Mouse (Mus musculus) intestine, postnatal 0 days (tissue): ENCODE measurements at regions not wholly inside any gene's neighbourhood (a gene's known extent, or its start where the extent isn't known, plus 50 kb on each side); places are given as distances from the start of the nearest gene placed in this dataset.

Experiments
- ATAC-seq: fragments of 200-750 bp; cut with Nextera tagmentation; 2 replicates; pipeline ENCODE4 v1.8.0; 2017; ENCODE audit warnings: mild to moderate bottlenecking, moderate TSS enrichment, moderate library complexity
- H3K27ac ChIP-seq: fragments of 300-500 bp; sonication (generic); 2 replicates; pipeline ENCODE4 v1.5.1; 2014; ENCODE audit warnings: mild to moderate bottlenecking, low read depth, low read length, moderate library complexity
- H3K27me3 ChIP-seq: fragments of 300-500 bp; sonication (generic); replicated peaks from 2 replicates; pipeline ENCODE4 v1.6.1; 2014; ENCODE audit warnings: low read length, mixed read lengths; ENCODE audit not compliant: control insufficient read depth, insufficient read depth
- H3K36me3 ChIP-seq: fragments of 300-500 bp; sonication (generic); 2 replicates; pipeline ENCODE4 v1.6.1; 2014; ENCODE audit warnings: mild to moderate bottlenecking, moderate library complexity; ENCODE audit not compliant: control insufficient read depth, insufficient read depth
- H3K4me1 ChIP-seq: fragments of 300-500 bp; sonication (generic); replicated peaks from 2 replicates; pipeline ENCODE4 v1.6.1; 2014; ENCODE audit warnings: antibody characterized with exemption, low read length, mixed read lengths; ENCODE audit not compliant: control insufficient read depth, insufficient read depth
- H3K4me2 ChIP-seq: fragments of 300-500 bp; sonication (generic); replicated peaks from 2 replicates; pipeline ENCODE4 v1.6.1; 2014; ENCODE audit warnings: low read depth, mild to moderate bottlenecking, moderate library complexity
- H3K4me3 ChIP-seq: fragments of 300-500 bp; sonication (generic); 2 replicates; pipeline ENCODE4 v1.5.1; 2014; ENCODE audit warnings: low read depth, low read length
- H3K9ac ChIP-seq: fragments of 300-500 bp; sonication (generic); 2 replicates; pipeline ENCODE4 v1.6.1; 2014; ENCODE audit warnings: mild to moderate bottlenecking, low read depth, low read length
- H3K9me3 ChIP-seq: fragments of 300-500 bp; sonication (generic); 2 replicates; pipeline ENCODE4 v1.6.1; 2016; ENCODE audit warnings: mixed run types; ENCODE audit not compliant: control insufficient read depth
- CTCF ChIP-seq: sonication (generic); IDR thresholded peaks from 2 replicates; pipeline ENCODE4 v1.5.1; 2016; ENCODE audit warnings: low read depth, mild to moderate bottlenecking, control low read depth, antibody characterized with exemption, moderate library complexity
- WGBS: fragments of 180-500 bp; shearing (Covaris S2); extraction: QIAGEN DNeasy Blood & Tissue Kit; methylation state at CpG from one replicate; pipeline ENCODE4 v1.1.7; 2014; 5-methylcytosine and 5-hydroxymethylcytosine counted together

DNA sequence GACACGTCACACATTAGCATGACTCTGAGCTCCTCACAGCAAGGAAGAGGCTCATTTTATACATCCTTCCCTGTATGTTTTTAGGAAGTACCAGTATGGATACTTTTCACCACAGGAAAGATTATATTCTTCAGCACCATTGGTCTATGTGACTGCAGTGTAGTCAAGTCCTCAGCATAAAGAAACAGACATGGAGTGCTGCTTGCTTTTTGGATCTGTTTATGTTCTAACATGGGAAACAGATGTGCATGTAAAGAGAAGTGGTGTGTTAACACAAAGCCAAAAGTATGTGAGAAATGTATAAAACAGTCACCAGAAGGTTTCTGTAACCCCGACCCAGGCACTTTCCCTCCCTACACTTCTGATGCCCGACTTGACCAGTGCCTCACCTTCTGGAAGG lies 553.3 kb upstream of the Id2 start:
- WGBS = 57% methylated on average over 3 of the region's 3 CpGs
- Histone ChIP-seq H3K27me3 (no peaks in the 10 kb centered on the region), H3K36me3 (no peaks in the 10 kb centered on the region), H3K4me1 (no peaks in the 10 kb centered on the region), H3K9ac (no peak overlapping the region), H3K4me2 (no peak overlapping the region), H3K27ac (no peak overlapping the region), H3K4me3 (no peak overlapping the region), H3K9me3 (no peaks in the 10 kb centered on the region)
- ATAC-seq = no peak
- TF ChIP-seq CTCF = no peak

DNA sequence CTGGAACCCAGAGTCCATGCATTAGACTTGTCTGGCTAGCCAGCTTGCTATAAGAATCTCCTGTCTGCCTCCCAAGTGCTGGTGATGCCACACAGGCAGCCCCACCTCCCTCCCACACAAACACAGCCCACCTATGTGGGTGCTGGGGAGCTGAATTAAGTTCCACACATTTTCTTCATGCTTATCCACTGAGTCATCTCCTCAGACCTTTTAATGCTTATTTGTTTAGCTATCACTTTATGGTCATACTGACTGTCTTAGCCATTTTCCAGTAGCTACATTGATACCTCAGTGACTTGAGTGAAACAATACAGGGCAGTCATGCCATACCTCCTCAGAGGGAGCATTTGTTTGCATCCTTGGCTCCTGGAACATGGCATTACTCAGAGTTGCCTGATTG lies 531.1 kb upstream of the Id2 start:
- Histone ChIP-seq H3K9ac (no peak overlapping the region), H3K4me1 (no peaks in the 10 kb centered on the region), H3K36me3 (no peaks in the 10 kb centered on the region), H3K27ac (no peak overlapping the region), H3K27me3 (no peaks in the 10 kb centered on the region), H3K9me3 (no peaks in the 10 kb centered on the region), H3K4me2 (no peak overlapping the region), H3K4me3 (no peak overlapping the region)
- no peak for ATAC-seq
- TF ChIP-seq CTCF = no peak

DNA sequence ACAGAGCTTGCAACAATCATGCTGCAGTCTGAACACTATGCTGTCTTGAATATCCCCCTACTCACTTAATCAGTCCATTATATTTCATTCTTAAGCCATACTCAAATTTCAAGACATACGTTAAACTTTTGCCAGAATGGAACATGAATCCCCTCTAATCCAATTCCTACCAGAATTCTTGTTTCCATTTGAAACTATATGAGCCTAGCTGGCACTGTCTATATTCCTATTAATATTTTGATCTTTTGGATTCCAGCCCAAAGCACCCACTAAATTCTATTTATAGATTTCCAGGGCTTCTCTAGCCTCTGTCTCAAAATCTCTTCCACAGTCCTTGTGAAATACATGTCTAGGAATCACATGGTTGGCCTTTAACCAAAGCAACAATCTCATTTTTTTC lies 528.9 kb upstream of the Id2 start:
- H3K4me3 ChIP-seq = no peak overlapping the region
- H3K4me1 ChIP-seq = no peaks in the 10 kb centered on the region
- H3K4me2 ChIP-seq = no peak overlapping the region
- no peaks in the 10 kb centered on the region for H3K27me3 ChIP-seq
- H3K9ac ChIP-seq = no peak overlapping the region
- H3K36me3 ChIP-seq = no peaks in the 10 kb centered on the region
- H3K27ac ChIP-seq = no peak overlapping the region
- no peaks in the 10 kb centered on the region for H3K9me3 ChIP-seq
- ATAC-seq = no peak
- TF ChIP-seq CTCF = no peak
- WGBS = 85% methylated on average over 1 of the region's 1 CpGs

GRCm38 (mm10) chr12:25623449-25623848 lies 526.5 kb upstream of the Id2 start:
- no peak overlapping the region for H3K4me2 ChIP-seq
- no peak overlapping the region for H3K27ac ChIP-seq
- H3K4me3 ChIP-seq = no peak overlapping the region
- H3K4me1 ChIP-seq = no peaks in the 10 kb centered on the region
- no peak overlapping the region for H3K9ac ChIP-seq
- TF ChIP-seq CTCF = no peak
- H3K36me3 ChIP-seq = no peaks in the 10 kb centered on the region
- no peaks in the 10 kb centered on the region for H3K9me3 ChIP-seq
- no peaks in the 10 kb centered on the region for H3K27me3 ChIP-seq
- ATAC-seq = no peak
- 89% methylated on average over 2 of the region's 2 CpGs for WGBS

GRCm38 (mm10) chr12:25621142-25621541 lies 524.2 kb upstream of the Id2 start:
- no peaks in the 10 kb centered on the region for H3K4me1 ChIP-seq
- whole genome bisulfite sequencing = 93% methylated on average over 2 of the region's 2 CpGs
- ATAC-seq = no peak

GRCm38 (mm10) chr12:25617521-25617920 lies 520.6 kb upstream of the Id2 start:
- Histone ChIP-seq H3K9me3 (no peaks in the 10 kb centered on the region), H3K27ac (no peak overlapping the region), H3K9ac (no peak overlapping the region), H3K4me1 (no peaks in the 10 kb centered on the region), H3K4me2 (no peak overlapping the region), H3K36me3 (no peaks in the 10 kb centered on the region), H3K27me3 (no peaks in the 10 kb centered on the region), H3K4me3 (no peak overlapping the region)
- TF ChIP-seq CTCF = no peak
- 30% methylated on average over 5 of the region's 5 CpGs for WGBS
- ATAC-seq = no peak

More at GRCm38 (mm10) chr12:25621142-25621541, 524.2 kb upstream of the Id2 start:
- no peaks in the 10 kb centered on the region for H3K9me3 ChIP-seq
- TF ChIP-seq CTCF = no peak
- H3K4me2 ChIP-seq = no peak overlapping the region
- no peaks in the 10 kb centered on the region for H3K36me3 ChIP-seq
- H3K4me3 ChIP-seq = no peak overlapping the region
- no peak overlapping the region for H3K9ac ChIP-seq
- H3K27me3 ChIP-seq = no peaks in the 10 kb centered on the region
- H3K27ac ChIP-seq = no peak overlapping the region

DNA sequence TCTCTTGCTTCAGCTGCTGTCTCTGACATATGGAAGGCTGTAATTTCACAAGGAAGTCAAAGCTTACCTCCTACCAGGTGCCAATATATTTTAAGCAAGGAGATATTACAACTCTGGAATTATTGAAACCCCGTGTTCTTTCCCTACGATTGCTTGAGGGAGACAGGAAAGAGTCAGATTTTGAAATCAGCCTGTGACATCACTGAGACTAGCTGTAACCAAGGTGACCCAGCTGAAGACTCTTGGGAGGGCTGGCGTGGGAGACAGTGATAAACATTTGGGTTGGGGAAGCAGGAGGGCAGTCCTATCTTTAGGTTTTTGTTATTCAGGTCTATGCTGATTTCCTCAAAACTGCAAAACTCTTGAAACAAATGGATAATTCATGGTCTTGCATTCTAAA lies 518.4 kb upstream of the Id2 start:
- no peak for ATAC-seq
- Histone ChIP-seq H3K36me3 (no peaks in the 10 kb centered on the region), H3K4me2 (no peak overlapping the region), H3K27ac (no peak overlapping the region), H3K4me3 (no peak overlapping the region), H3K4me1 (no peaks in the 10 kb centered on the region), H3K27me3 (no peaks in the 10 kb centered on the region), H3K9me3 (no peaks in the 10 kb centered on the region), H3K9ac (no peak overlapping the region)
- WGBS = 70% methylated on average over 3 of the region's 3 CpGs
- no peak for TF ChIP-seq CTCF
